Mouse (Mus musculus): ENCODE data around the gene Slc38a2. TPM values are rescaled to one million over a fixed set of nuclear protein-coding genes. Genes with fewer than 3 reads are reported as not detected.

Gene Slc38a2
- polyA plus RNA-seq, 1 experiment from 2014 or later: 179 TPM

- Histone ChIP-seq H3K27me3 (replicated peaks; ENCODE audit: low read depth, poor library complexity, severe bottlenecking) (no peaks in the 10 kb centered on the region), H3K4me3 (no peak overlapping the region), H3K4me1 (peaks cover 13% of the 10 kb centered on the region), H3K36me3 (replicated peaks) (no peaks in the 10 kb centered on the region), H3K9me3 (no peaks in the 10 kb centered on the region), H3K27ac (replicated peaks) (no peak overlapping the region)
- WGBS: 92% methylated on average over 7 of the region's 7 CpGs
- DNase-seq (ENCODE audit: low spot score): no peak
Measured at GRCm38 (mm10) chr15:96715692-96716080, 16.2 kb upstream of the Slc38a2 start.

- Histone ChIP-seq H3K36me3 (replicated peaks) (no peaks in the 10 kb centered on the region), H3K4me1 (peaks cover 17% of the 10 kb centered on the region), H3K4me3 (no peak overlapping the region), H3K27ac (replicated peaks) (no peak overlapping the region), H3K27me3 (replicated peaks; ENCODE audit: low read depth, poor library complexity, severe bottlenecking) (no peaks in the 10 kb centered on the region), H3K9me3 (no peaks in the 10 kb centered on the region)
- no peak for DNase-seq (ENCODE audit: low spot score)
- 90% methylated on average over 9 of the region's 9 CpGs for WGBS
Measured at GRCm38 (mm10) chr15:96715079-96715691, 15.7 kb upstream of the Slc38a2 start.

- 89% methylated on average over 3 of the region's 3 CpGs for WGBS
- Histone ChIP-seq H3K36me3 (replicated peaks) (no peaks in the 10 kb centered on the region), H3K4me3 (no peak overlapping the region), H3K4me1 (peaks cover 21% of the 10 kb centered on the region), H3K27me3 (replicated peaks; ENCODE audit: low read depth, poor library complexity, severe bottlenecking) (no peaks in the 10 kb centered on the region), H3K27ac (replicated peaks) (no peak overlapping the region), H3K9me3 (no peaks in the 10 kb centered on the region)
- DNase-seq (ENCODE audit: low spot score): no peak
Measured at GRCm38 (mm10) chr15:96714676-96715016, 15.1 kb upstream of the Slc38a2 start.

- H3K27me3 ChIP-seq (replicated peaks; ENCODE audit: low read depth, poor library complexity, severe bottlenecking): no peaks in the 10 kb centered on the region
- H3K4me1 ChIP-seq: peaks cover 27% of the 10 kb centered on the region
- H3K27ac ChIP-seq (replicated peaks): no peak overlapping the region
- 89% methylated on average over 7 of the region's 7 CpGs for WGBS
- DNase-seq (ENCODE audit: low spot score): no peak
- H3K36me3 ChIP-seq (replicated peaks): no peaks in the 10 kb centered on the region
- no peaks in the 10 kb centered on the region for H3K9me3 ChIP-seq
- H3K4me3 ChIP-seq: no peak overlapping the region
Measured at GRCm38 (mm10) chr15:96713758-96714675, 14.5 kb upstream of the Slc38a2 start.

- no peak overlapping the region for H3K4me3 ChIP-seq
- no peak overlapping the region for H3K27ac ChIP-seq (replicated peaks)
- no peak for DNase-seq (ENCODE audit: low spot score)
- peaks cover 30% of the 10 kb centered on the region for H3K4me1 ChIP-seq
- no peaks in the 10 kb centered on the region for H3K27me3 ChIP-seq (replicated peaks; ENCODE audit: low read depth, poor library complexity, severe bottlenecking)
- H3K36me3 ChIP-seq (replicated peaks): no peaks in the 10 kb centered on the region
- H3K9me3 ChIP-seq: no peaks in the 10 kb centered on the region
- WGBS: 94% methylated on average over 5 of the region's 5 CpGs
Measured at GRCm38 (mm10) chr15:96712338-96712737, 12.8 kb upstream of the Slc38a2 start.

- DNase-seq (ENCODE audit: low spot score): no peak
- Histone ChIP-seq H3K27me3 (replicated peaks; ENCODE audit: low read depth, poor library complexity, severe bottlenecking) (no peaks in the 10 kb centered on the region), H3K36me3 (replicated peaks) (no peaks in the 10 kb centered on the region), H3K9me3 (no peaks in the 10 kb centered on the region), H3K4me3 (no peak overlapping the region), H3K4me1 (peaks cover 24% of the 10 kb centered on the region), H3K27ac (replicated peaks) (no peak overlapping the region)
- WGBS: 91% methylated on average over 11 of the region's 11 CpGs
Measured at GRCm38 (mm10) chr15:96711664-96712063, 12.1 kb upstream of the Slc38a2 start.

- Histone ChIP-seq H3K9me3 (no peaks in the 10 kb centered on the region), H3K36me3 (replicated peaks) (no peaks in the 10 kb centered on the region), H3K4me3 (peak overlapping the region; percentile 70), H3K27ac (replicated peaks) (peak overlapping the region; percentile 99), H3K27me3 (replicated peaks; ENCODE audit: low read depth, poor library complexity, severe bottlenecking) (no peaks in the 10 kb centered on the region), H3K4me1 (peaks cover 23% of the 10 kb centered on the region)
- DNase-seq (ENCODE audit: low spot score): peak; percentile 48
- WGBS: 26% methylated on average over 15 of the region's 15 CpGs
Measured at GRCm38 (mm10) chr15:96710352-96711114, 11.0 kb upstream of the Slc38a2 start.

- Histone ChIP-seq H3K27ac (replicated peaks) (peak overlapping the region; percentile 99), H3K27me3 (replicated peaks; ENCODE audit: low read depth, poor library complexity, severe bottlenecking) (no peaks in the 10 kb centered on the region), H3K36me3 (replicated peaks) (no peaks in the 10 kb centered on the region), H3K4me3 (peak overlapping the region; percentile 70), H3K9me3 (no peaks in the 10 kb centered on the region), H3K4me1 (peaks cover 23% of the 10 kb centered on the region)
- peak; percentile 99 for DNase-seq (ENCODE audit: low spot score)
- under 1% methylated on average over 80 of the region's 80 CpGs for WGBS
Measured at GRCm38 (mm10) chr15:96709491-96710351, 10.2 kb upstream of the Slc38a2 start.

- 34% methylated on average over 14 of the region's 14 CpGs for WGBS
- DNase-seq (ENCODE audit: low spot score): no peak
- Histone ChIP-seq H3K4me3 (peak overlapping the region; percentile 70), H3K9me3 (no peaks in the 10 kb centered on the region), H3K4me1 (peaks cover 23% of the 10 kb centered on the region), H3K36me3 (replicated peaks) (no peaks in the 10 kb centered on the region), H3K27me3 (replicated peaks; ENCODE audit: low read depth, poor library complexity, severe bottlenecking) (no peaks in the 10 kb centered on the region), H3K27ac (replicated peaks) (peak overlapping the region; percentile 99)
Measured at GRCm38 (mm10) chr15:96708976-96709490, 9.5 kb upstream of the Slc38a2 start.

GRCm38 (mm10) chr15:96708428-96708827 is 8.9 kb upstream of the Slc38a2 start:
- H3K4me3 ChIP-seq: no peak overlapping the region

GRCm38 (mm10) chr15:96707936-96708335 is 8.4 kb upstream of the Slc38a2 start:
- peaks cover 23% of the 10 kb centered on the region for H3K4me1 ChIP-seq
- no peaks in the 10 kb centered on the region for H3K9me3 ChIP-seq
- H3K27ac ChIP-seq (replicated peaks): no peak overlapping the region
- 81% methylated on average over 2 of the region's 2 CpGs for WGBS
- H3K4me3 ChIP-seq: no peak overlapping the region
- DNase-seq (ENCODE audit: low spot score): no peak
- no peaks in the 10 kb centered on the region for H3K27me3 ChIP-seq (replicated peaks; ENCODE audit: low read depth, poor library complexity, severe bottlenecking)
- no peaks in the 10 kb centered on the region for H3K36me3 ChIP-seq (replicated peaks)

More at GRCm38 (mm10) chr15:96708428-96708827, 8.9 kb upstream of the Slc38a2 start:
- Histone ChIP-seq H3K9me3 (no peaks in the 10 kb centered on the region), H3K27me3 (replicated peaks; ENCODE audit: low read depth, poor library complexity, severe bottlenecking) (no peaks in the 10 kb centered on the region), H3K36me3 (replicated peaks) (no peaks in the 10 kb centered on the region), H3K27ac (replicated peaks) (no peak overlapping the region), H3K4me1 (peaks cover 23% of the 10 kb centered on the region)
- DNase-seq (ENCODE audit: low spot score): no peak
- 89% methylated on average over 8 of the region's 8 CpGs for WGBS

All from embryonic facial prominence, embryonic 10.5 days (tissue).